Mouse (Mus musculus) megakaryocyte progenitor cell, adult 5-6 weeks (primary cell): Measurements from ENCODE around the gene Erc1. TPM values are rescaled to one million over a fixed set of nuclear protein-coding genes. Genes with fewer than 3 reads are reported as not detected.

Experiments used
- ATAC-seq: replicated peaks from 2 replicates; pipeline ENCODE4 v1.8.0; 2016; ENCODE audit warnings: mild to moderate bottlenecking, moderate TSS enrichment, inconsistent platforms; ENCODE audit not compliant: poor library complexity
- total RNA-seq, 2 experiments: library from RNA; stranded (forward) in 1 of 2; stranded (reverse) in 1 of 2; fragments of 157-497, 149-512 nt in 1 of 2; fragments of 200-1000 nt in 1 of 2; gene quantifications; 2 replicates each; pipeline versions ENCODE4 v1.2.3 to v1.2.4; 2015 to 2017

Gene Erc1
- total RNA-seq (2015) (5.1 TPM in 2 replicates), total RNA-seq (2017) (5.4 and 8.4 TPM in 2 replicates)

DNA sequence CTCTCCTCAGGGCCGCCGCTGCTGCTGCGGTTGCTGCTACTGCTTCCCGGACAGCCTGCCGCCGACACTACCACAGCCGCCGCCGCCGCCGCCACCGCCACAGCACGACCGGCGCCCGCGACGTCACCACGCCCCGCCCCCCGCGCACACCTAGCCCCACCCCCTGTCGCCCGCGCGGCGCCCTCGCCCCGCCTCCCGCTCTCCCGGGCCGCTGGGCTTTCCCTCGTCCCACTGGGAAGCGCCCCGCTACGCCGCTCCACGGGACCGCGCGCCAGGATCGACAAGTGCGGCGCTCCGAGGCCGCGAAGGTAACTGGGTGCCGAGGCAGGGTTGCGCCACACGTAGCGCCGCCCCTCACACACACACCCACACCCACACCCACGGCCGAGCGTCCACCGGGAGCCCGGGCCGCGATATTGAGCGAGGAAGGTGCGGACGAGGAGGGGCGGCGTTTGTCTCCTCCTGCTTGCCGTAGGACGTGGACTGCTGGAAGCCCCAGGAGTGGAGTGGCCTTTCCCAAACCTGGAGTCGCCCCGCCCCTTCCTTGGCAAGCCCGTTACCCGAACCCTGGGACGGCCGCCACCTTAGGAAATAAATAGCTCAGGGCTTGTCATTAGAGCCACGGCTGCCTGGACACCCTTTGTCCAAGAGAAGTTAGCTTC is at the start of gene Erc1:
Erc1 (minus strand) TSS at position 134 of the 662 bp plus-strand sequence.
- peak; percentile 93 for ATAC-seq

DNA sequence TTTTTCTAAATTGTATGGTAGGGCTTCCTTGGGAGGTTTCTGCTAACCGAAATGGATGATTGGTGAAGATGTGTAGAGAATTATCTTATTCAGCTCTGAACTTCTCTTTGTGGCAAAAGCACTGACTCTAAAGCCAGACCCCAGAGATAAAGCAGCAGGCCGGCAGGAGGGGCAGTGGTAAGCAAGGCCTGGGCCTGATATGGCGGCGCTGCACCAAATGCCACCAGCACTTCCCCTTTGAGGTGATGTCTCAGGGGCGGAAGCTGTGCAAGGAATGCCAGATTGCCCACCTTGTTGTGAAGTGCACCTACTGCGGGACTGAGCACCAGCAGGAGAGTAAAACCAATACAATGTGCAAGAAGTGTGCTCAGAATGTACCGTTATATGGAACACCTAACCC is 44.7 kb upstream of the Erc1 start:
- ATAC-seq = peak; percentile 82

DNA sequence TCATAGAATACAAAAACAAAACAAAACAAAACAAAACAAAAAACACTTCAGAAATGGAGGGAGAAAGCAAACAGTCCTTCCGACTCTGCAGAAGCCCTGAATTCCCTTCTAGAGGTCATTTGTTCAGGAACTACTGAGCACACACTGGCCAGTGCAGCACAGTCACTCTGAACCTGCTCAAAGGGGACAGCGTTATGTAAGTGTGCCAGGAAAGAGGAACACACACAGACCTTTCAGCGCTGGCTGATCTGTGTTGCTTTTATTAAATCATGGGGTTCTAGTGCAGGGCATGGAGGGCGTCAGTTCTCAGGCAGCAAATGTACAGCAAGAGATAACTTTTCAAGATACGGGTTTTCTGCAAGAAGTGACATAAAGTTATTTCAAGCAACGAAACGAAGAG is 35.2 kb upstream of the Erc1 start:
- ATAC-seq = peak; percentile 48; the same call in 1 of the 2 replicates

DNA sequence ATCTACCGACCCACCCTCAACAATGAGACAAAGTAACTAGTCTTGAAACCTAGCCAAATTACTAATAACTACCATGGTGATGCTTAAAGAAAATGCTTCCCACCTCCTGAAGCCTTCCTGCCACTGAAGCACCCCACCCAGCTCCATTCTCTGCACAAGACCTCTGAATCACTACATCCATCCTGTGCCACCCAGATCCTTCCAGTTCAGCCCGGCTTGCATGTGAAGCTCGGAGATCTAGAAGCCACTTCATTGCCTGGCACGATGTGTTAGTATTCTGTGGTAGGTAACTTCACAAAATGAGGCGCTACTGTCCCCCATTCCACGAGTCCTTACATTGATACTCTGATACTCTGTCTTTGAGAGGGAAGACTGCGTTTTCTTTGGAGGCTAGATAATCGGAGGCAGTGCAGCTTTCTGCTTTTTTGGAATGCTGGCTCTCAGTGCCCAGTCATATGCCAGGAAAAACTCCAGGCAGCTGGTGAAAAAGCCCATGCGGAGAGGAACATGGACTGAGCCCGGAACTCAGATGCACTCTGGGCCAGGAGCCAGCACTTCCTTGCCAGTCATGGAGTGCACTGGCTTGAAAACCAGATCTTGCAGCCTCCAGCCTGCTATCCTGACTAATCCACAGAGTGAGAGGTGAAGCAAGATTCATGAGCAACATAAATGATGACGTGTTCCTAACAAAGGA is 16.5 kb upstream of the Erc1 start:
- ATAC-seq = no peak

DNA sequence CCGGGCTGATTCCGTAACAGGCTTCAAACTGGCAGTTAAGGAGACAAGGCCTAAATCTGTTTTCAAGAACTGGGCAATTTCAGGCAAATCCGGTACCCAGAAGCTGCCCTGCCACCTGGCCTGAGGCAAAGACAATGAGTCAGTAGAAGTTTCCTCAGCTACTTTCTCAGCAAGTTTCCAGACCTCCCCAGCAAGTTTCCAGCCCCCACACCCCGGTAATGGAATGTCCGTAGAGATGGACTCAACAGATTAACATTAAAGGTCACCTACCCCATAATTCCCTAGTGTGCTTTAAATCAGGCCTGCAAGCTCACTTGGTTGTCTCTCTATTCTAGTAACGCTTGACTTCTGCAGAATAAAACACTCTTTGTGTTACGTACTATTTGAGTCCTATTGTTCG is 13.6 kb upstream of the Erc1 start:
- ATAC-seq = no peak

DNA sequence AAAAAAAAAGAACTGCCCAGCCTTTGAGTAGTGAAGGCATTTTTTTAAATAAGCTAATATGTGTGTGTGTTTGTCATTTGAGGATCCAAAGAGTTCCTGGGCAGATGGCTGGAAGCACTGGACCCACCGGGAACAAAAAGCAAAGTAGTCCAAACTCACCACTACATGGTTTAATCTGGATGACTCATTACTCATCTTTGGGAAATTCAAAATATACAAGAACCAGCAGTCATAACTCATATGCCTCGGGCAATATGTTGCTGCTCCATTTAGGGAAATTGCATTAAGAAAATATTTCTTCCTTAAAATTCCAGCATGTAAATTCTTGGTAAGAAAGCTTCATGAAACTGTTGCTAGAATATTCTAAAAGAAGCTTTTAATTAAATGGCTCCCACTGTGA is 12.3 kb upstream of the Erc1 start:
- no peak for ATAC-seq

DNA sequence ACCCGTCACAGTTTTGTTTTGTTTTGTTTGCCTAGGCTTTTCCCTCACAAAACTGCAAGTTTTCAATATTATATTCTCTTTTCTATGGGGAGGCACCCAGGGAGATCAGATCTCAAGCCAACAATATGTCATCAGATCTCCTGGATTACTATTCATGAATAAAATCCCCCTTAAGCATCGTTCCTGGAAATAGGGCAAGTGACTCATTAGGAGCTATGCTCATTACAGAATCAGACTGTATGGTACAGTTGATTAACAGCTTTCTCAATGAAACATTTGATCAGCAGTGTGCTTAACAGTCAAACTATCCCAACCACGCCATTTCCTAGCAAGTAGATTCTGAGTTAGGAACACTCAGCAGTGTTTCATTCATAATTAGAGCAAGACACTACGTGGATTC is 7.5 kb upstream of the Erc1 start:
- ATAC-seq = no peak

DNA sequence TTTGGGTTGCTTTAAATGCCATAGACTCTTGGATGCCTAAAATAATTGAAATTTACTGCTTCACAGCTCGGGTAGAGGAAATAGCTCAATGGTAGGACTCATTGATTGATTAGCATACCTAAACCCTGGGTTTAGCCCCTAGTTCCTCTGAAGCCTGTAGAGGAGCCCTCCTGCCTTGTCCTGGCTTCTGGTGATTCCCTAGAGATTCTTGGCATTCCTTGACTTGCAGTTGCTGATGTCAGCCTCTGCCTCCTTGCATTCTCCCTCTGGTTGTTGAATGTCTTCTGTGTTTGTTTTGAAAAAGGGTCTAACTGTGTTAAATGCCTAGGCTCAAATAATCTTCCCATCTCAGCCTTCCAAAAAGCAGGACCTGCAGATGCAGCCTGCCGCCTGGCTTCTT is 6.2 kb upstream of the Erc1 start:
- ATAC-seq = no peak

DNA sequence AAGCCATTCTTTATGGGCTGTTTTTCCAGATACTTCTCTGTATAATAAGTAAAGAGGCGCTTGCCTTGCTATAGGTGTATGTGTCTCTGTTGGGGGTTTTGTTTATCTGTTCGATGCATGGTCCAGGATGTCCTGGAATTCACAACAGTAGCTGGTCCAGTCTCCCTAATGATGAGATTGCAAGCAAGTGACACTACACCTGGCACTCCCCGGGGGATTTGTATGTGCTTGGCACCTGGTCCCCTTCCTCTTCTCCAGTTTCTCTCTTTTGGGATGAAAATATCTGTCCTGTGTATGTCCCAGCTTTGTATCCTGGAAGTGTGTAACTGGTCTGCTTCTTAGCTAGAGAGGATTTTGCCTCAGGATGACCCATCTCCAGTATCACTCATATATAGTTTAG is 1.9 kb upstream of the Erc1 start:
- ATAC-seq = no peak

DNA sequence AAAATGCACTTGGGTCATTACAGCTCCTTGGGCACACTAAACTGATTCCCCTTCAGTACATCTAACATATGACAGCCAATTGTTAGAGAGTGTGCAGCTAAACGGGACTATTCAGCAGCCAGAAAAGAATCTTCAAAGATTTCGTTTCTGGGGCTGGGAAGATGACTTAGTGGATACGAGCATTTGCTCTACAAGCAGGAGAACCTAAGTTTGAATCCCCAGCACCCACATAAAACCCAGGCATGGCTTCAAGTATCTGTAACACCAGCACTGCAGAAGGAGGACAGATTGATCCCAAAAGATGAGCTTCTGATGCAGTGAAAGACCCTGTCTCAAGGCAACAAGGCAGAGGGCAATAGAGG is 1.4 kb upstream of the Erc1 start:
- no peak for ATAC-seq

DNA sequence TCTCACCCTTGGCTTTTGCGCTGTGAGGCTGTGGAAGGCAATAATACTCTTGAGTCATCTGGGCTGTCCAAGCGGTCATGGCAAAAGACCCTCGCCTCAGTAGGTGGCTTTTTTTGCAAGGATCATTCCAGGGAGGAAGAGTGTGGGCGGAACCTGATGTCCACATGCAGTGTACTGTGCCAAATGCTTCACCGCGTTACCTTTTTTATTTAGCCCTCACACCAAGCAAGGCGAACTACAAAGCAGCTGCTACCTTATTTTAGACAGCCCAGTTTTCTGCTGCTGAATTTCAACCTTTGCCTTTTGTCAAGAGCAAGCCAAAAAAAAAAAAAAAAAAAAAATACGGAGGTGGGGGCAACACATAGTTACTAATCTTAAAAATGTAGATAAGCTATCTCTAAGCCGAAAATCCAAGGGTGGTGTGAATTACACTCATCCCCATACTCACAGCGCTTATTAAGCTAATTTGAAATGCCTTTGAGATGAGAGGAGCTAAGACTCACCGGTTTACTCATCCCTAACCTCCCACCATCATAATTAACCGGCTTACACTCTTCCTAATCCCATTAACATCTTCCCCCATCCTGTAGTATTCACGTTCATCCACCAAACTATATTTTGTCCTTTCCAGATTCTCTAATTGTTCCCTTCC is 855 bp upstream of the Erc1 start:
- peak; percentile 6 for ATAC-seq

DNA sequence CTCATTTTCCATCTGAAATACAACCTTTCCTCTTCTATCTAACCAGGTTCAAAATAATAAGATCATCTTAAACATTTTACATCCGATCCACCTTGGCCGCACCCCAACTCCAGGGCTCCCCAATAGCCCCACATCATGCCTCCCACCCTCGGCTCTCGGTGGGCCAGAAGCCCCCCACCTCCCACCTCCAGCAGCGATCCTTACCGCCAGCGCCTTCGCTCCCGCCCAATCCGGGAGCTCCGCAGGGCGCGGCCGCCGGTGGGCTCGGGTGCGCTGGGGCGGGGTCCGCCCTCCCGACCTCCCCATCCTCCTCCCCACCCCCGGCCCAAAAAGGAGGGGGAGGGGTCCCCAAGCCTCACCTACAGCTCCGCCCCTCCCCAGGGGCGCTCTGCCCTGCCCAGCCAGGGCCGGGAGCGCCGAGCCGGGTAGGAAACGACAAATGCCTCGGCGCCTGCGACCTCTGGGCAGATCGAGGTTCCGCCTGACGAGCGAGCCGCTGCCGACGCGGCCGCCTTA is 391 bp downstream of the Erc1 start:
- ATAC-seq = no peak

DNA sequence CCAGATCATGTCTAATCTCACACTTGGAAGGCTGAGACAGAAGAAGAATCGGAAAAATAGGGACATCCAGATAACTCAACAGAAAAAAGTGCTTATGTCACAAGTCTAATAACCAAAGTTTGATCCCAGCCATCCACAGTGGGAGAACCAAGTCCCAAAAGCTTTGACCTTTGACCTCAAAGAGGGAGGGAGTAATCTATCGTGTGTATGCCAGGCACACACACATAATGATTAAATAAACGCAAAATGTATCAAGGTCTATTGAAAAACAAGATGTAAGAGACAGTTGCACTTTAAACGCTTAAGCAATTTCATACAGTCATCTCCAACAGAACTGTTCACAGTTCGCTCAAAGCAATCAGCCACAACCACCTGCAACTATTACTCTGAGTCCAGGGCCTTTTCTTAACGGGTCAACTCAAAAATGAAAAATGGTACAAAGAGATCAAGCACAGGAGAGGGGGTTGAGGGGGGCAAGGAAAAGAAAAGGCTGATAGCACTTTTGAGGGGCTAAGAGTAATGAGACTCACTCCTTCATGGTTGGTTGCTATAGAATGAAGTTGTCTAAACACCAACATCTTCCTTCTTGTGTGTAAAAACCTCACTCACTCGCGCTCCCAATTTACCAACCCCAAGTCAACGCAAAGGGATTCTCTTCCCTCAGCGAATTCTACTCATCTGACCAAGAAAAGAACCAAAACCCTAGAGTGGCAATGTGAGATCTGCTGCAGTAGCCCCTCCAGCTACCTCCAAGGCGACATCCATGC is 1.0 kb downstream of the Erc1 start:
- ATAC-seq = no peak

DNA sequence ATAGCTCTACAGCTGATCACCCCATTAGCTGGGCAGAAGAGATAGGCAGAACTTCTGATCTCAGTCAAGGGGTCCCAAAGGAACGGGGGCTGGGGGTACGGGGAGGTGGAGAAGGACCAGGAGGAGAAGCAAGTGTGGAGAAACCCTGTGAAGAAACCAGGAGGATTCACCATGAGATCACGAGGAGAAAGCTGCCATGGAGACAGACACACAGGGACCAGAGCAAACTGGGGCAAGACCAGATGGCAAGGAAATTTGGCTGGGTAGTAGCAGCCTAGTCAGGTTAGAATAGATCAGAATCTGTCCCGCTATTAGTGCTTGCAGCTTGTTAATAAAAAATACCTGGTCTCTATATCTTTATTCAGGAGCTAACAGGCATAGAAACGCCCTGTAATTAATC is 18.0 kb downstream of the Erc1 start:
- no peak for ATAC-seq

DNA sequence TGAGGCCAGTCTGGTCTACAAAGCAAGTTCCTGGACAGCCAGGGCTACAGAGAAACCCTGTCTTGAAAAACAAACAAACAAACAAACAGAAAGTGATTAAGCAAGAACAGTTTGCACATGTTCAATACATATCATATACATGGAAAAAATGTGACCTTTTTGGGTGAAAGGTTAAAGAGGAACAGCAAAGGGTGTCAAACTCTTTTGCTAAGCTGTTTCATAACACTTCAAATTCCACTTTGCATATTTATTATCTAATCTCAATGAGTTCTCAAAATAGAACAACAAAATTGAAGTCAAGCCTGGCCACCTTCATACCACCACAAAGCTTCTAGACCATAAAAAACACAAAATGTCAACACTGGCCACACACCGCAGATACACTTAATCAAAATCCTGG is 19.8 kb downstream of the Erc1 start:
- no peak for ATAC-seq

DNA sequence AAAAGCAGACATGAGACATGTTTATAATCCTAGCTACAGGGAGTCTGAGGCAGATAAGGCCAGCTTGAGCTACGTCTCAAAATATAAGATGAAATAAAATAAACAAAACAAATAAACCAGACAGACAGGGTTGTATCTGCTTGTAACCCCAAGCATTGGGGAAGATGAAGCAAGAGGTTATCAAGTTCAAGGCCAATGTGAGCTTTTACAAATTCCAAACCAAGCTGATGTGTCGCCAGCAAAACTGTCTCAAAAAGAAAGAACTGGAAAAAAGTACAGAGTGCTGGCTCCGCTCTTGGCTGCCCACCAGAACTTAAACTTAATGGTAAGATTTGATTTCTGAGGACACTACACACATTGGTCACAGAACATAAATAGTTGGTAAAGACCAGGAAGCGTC is 21.3 kb downstream of the Erc1 start:
- no peak for ATAC-seq

DNA sequence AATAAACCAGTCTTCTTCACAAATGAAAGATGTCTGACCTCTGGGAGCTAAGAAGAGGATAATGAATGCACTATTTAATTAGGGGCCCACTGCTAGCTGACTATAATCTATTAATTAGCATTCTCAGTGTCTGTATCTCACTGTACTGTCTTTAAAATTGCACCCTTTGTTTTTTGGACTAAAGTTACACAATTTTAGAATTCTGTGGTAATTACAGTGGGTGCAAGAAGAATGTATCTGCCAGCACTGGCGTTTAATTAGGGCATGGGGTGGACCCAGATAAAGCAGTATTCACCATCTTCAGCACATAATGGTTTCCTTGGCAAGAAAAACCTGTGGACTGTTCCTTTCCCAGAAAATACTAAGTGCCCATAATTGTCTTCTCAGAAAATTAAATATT is 25.8 kb downstream of the Erc1 start:
- no peak for ATAC-seq

DNA sequence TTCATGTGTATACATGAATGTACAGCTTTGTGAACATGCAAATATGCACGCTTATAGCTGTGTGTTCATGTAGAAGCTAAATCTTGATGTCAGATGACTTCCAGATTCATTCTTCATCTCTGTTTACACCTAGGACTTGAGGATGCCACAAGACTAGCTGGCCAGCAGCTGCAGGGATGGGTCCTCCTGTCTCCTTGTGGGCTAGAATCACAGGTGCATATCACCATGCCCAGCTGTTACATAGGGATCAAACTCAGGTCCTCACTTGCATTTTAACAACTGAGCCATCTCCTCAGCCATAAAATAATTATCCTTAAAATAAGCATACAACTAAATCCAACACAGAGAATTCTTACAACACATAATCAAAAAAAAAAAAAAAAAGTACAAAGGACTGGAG is 26.8 kb downstream of the Erc1 start:
- no peak for ATAC-seq

DNA sequence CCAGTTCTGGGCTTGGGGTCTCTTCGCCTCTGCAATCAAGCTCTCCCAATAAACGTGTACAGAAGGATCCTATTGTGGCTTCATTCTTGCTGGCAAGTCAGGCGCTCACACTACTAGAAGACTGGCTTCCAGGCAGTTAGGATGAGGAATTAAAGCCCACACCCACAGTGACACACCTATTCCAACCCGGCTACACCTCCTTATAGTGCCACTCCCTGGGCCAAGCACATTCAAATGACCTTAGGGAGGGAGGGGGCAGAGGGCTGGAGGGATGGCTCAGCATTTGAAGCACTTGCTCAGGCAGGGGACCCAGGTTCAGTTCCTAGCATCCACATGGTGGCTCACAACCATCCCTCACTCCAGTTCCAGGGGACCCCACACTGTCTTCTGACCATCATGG is 29.4 kb downstream of the Erc1 start:
- no peak for ATAC-seq

DNA sequence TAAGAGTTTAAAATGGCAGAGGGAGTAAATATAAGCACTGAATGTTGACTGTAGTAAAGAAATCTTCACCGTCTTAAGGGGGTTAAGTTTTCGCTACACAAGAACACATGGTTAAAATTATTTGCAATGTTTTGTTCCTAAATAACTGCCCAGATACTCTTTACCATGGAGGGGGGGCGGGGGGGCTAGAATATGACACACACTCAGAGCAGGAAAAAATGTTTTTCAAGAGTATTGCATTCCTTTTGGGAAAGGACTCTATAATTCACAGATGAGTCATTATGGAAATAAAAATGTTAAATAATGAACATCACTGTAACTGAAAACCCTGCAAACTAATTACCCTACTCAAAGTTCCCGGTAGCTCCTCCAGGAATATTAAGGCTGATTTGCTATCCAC is 32.5 kb downstream of the Erc1 start:
- no peak for ATAC-seq

DNA sequence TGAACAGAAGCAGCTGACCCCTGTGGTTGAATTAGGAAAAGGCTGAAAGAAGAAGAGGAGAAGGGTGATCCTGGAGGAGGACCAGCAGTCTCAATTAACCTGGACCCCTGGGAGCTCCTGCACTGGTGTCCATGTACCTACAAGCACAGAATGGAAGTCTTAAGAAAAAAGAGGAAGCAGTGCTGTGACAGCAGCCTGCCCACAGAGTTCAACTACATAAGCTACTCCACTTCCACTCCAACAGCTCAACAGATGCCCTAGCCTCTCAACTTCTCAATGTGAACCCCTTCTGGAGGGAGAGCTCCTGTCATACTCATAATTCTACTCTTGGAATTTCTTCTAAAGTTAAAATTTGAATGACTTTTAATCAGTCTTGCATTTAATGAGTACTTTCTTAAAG is 34.9 kb downstream of the Erc1 start:
- ATAC-seq = peak; percentile 80
